Mouse (Mus musculus) right cerebral cortex, postnatal 14 days (tissue): ENCODE data around the gene Nol10.
"Not testable (repeated sequence)": the region's sequence is repeated elsewhere in the genome, so short reads cannot be mapped to it uniquely, and the experiment has no call there.

Source experiments
- DNase-seq: peaks from one replicate; pipeline ENCODE4 v3.0.0; 2022

Gene Nol10

DNA sequence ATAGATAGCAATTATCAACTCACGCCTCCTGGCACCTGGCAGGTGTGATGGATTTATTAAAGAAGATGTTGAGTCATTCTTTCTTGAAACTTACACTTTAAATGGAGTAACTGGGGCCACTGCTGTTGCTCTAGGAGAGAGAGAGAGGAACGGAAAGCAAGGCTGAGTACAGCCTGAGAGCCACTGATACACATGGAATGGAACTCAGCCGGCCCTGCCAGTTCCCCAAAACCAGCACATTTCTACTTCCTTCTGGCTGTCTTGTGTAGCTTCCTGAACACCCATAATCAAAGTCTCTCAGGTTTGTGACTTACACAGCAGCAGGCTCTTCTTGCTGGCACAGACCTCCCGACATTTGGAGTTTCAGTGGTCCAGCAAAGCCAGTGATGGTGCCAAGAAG is 118.5 kb downstream of the Nol10 start:
- no peak for DNase-seq

DNA sequence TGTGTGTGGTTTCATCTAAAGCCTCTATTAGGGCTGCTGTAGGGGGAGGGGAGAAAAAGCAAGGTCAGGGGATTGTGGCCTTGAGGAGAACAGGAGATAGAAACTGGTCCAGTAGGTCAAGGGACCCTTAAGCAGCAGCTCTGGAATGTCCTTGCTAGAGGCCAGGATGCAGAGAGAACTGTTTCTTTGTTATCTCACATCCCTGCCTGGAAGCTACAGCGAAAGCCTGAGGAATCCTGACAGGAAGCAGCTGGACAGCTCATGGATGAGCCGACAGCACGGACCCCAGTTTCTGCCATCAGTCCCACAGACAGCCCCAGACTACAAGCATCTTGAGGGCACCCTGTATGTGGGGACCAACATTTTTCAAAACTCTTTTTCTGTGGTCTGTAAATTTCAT is 120.1 kb downstream of the Nol10 start:
- no peak for DNase-seq

DNA sequence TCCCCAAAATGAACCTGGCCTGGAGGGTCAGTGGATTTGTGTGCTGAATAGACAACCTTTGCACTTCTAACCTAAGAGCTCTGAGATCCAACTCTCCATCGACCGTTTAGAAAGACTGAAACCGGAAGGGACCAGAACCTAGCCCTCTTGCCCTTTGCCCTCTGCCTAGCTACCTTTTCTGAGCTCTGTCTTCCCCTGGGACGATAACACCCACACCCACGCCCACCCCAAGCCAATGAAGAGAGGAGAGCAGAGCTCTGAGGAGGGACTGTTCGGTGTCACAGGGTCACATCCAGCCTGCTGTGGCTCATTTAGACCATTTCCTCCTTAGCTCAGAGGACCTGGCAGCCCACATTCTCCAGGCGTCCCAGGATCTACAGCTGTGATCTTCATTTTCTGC is 121.6 kb downstream of the Nol10 start:
- DNase-seq: no peak

DNA sequence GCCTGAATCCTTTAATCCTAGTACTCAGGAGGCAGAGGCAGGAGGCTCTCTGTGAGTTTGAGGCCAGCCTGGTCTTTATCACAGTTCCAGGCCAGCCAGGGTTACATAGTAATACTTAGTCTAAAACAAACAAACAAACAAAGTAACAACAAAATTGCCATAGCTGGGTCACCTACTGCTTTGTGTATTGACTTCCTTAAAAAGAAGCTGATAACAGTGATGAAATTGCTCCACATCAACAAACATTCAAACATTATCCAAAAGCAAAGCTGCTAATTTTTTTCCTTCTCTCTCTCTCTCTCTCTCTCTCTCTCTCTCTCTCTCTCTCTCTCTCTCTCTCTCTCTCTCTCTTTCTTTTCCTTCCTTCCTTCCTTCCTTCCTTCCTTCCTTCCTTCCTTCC is 122.3 kb downstream of the Nol10 start:
- DNase-seq: not testable (repeated sequence)

DNA sequence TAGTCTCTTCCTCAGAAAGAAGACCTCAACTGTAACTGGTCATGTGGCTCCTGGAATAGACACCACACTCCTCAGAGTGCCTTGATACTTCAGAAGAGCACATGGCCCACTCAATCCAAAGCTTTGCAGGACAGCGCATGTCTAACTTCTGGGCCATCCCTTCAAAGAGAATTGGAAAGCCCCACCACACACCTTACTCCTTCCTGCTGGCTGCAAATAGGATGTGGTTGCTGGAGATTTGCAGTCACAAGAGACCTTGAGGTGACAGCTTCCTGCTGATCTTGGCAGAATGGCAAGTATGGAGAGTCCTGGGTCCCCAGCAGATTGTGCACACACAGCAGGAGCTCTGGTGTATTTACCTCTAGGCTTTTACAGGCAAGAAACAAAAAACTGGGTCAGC is 123.1 kb downstream of the Nol10 start:
- no peak for DNase-seq

DNA sequence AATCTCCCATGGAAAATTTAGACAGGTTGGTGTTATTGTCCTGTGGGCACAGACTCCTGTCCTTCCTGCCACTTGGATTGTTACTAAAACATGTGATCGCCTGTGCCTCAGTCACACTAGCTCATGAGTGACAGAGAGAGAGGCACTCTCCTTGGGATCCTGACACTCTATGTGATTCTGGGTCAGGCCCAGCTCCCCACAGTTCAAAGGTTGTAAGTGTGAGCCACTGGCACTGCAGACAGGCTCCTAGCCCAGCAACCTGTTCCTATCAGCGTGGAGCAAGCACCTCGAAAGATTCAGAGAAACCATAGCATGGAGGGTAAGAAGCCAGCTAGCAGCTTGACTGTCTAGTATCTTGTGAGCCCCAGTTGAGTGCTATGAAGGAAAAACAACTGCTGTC is 124.9 kb downstream of the Nol10 start:
- DNase-seq: no peak

DNA sequence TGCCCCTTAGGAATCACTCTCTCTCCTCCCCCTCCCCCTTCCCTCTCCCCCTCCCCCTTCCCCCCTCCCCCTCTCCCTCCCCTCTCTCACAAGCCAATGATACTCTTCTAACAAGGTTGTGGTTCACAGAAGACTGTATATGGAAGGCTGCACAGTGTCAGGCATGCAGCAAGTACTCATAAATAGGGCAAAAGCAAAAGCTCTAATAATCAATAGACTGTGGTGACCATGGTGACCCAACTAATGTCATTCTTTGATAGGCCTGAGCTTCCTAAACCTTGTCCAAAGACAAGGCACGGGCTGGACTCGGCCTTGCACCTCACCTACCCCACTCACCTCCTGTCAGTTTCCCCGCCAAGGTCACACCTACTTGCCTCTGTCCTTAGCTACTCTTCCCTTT is 125.6 kb downstream of the Nol10 start:
- DNase-seq: no peak

DNA sequence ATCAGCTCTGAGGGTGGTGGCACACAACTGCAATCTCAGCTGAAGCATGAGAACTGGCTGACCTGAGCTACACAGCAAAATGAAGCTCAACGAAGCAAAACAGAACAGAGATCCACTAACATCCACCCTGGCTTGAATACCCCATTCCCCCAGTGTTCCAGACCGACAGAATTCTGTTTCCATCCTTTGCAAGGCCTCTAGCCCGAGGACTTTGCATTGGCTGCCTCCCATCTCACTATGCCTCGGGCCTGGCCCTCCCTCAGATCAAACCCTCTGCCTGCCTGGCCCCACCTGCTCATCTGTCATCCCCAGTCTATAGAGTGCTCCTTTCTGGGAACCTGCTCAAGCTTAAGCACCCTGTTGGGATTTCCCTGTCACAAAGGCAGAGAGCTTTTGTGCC is 126.4 kb downstream of the Nol10 start:
- no peak for DNase-seq

DNA sequence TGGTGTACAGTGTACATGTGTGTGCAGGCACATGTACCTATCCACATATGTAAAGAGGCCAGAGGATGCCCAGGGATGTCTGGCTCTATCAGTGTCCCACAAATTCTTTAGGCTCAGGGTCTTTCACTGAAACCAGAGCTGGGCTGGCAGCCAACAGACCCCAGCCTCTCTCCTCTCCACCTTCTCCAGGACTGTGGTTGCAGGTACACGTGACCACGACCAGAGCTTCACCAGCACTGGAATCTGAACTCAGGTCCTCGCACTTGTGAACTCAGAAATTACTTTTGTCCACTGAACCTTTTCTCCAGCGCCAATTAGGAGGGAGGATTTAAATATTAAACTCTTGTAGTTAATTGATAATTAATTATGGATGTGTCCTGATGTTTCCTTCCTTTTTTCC is 126.9 kb downstream of the Nol10 start:
- no peak for DNase-seq

DNA sequence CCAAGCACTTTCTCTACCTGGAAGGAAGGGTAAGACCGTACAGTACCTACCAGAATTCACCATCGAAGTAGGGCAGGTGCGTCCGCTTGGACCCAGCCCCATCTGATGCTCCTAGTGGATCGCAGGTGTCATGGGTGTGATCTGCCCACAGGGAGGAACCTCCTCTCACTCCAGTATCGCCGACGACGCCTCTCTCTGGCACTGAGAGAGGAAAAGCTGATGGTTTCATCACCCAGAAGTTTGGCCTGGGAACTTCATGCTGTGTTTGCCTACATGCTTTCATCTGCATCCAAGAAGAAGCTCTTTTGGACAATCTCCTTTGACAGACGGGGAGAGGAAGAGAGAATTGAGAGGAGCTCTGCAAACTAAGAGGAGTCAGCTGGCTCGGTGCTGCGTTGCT is 129.9 kb downstream of the Nol10 start:
- no peak for DNase-seq

DNA sequence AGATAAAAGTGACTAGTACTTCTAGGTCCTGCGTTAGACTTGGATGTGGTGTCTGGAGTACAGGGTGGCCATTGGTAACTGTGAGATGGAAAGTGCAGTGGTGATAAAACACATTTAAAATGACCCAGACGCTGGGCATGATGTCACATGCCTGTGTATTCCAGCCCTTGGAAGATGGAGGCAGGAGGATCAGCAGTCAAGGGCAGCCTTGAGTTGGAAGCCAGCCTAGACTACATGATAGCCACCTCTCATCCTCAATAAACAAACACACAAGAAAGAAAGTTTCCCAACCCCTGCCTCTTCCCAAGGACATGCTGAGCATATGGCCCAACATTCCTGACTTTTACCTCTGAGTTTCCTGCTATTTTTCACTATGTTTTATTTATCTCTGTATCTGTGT is 130.6 kb downstream of the Nol10 start:
- no peak for DNase-seq
